Mouse (Mus musculus) neural tube, embryonic 11.5 days (tissue): ENCODE measurements around the gene Tmem135. TPM values are rescaled to one million over a fixed set of nuclear protein-coding genes. Genes with fewer than 3 reads are reported as not detected.

Source experiments
- ATAC-seq: fragments of 200-750 bp; cut with Nextera tagmentation; 2 replicates; pipeline ENCODE4 v1.8.0; 2017; ENCODE audit warnings: moderate number of reproducible peaks, mild to moderate bottlenecking, moderate TSS enrichment, moderate library complexity; ENCODE audit not compliant: insufficient read depth, low FRiP score, low TSS enrichment
- DNase-seq: peaks from one replicate; pipeline ENCODE4 v3.0.0-alpha.2; 2015; ENCODE audit warnings: low spot score
- H3K27ac ChIP-seq: fragments of 300-500 bp; sonication (generic); 2 replicates; pipeline ENCODE4 v1.5.1; 2014; ENCODE audit warnings: low read depth, mild to moderate bottlenecking, low read length
- H3K27me3 ChIP-seq: fragments of 300-500 bp; sonication (generic); 2 replicates; pipeline ENCODE4 v1.6.1; 2014; ENCODE audit warnings: mild to moderate bottlenecking, low read length, mixed read lengths; ENCODE audit not compliant: control insufficient read depth, insufficient read depth
- H3K36me3 ChIP-seq: fragments of 300-500 bp; sonication (generic); 2 replicates; pipeline ENCODE4 v1.6.1; 2014; ENCODE audit warnings: mild to moderate bottlenecking, low read length, moderate library complexity, mixed read lengths; ENCODE audit not compliant: control insufficient read depth, insufficient read depth
- H3K4me1 ChIP-seq: fragments of 300-500 bp; sonication (generic); 2 replicates; pipeline ENCODE4 v1.6.1; 2014; ENCODE audit warnings: low read length, mixed read lengths; ENCODE audit not compliant: control insufficient read depth, insufficient read depth
- H3K4me2 ChIP-seq: fragments of 300-500 bp; sonication (generic); 2 replicates; pipeline ENCODE4 v1.6.1; 2014; ENCODE audit warnings: low read depth, mild to moderate bottlenecking, moderate library complexity
- H3K4me3 ChIP-seq: fragments of 300-500 bp; sonication (generic); 2 replicates; pipeline ENCODE4 v1.5.1; 2014; ENCODE audit warnings: low read depth, low read length
- H3K9ac ChIP-seq: fragments of 300-500 bp; sonication (generic); 2 replicates; pipeline ENCODE4 v1.6.1; 2014; ENCODE audit warnings: mild to moderate bottlenecking, low read length
- H3K9me3 ChIP-seq: fragments of 300-500 bp; sonication (generic); 2 replicates; pipeline ENCODE4 v1.6.1; 2016; ENCODE audit warnings: low read length; ENCODE audit not compliant: control insufficient read depth
- WGBS: fragments of 180-500 bp; shearing (Covaris S2); extraction: QIAGEN DNeasy Blood & Tissue Kit; methylation state at CpG from one replicate; pipeline ENCODE4 v1.1.7; 2014; 5-methylcytosine and 5-hydroxymethylcytosine counted together
- polyA plus RNA-seq: library from polyadenylated mRNA; unstranded; fragments of >200 nt; fragmentation: Nextera tagmentation; extraction: Ambion mirVana; gene quantifications from 2 replicates; pipeline ENCODE4 v1.2.1, GENCODE M21; 2014

Tmem135 gene
- polyA plus RNA-seq, 1 experiment from 2014 or later: 17.9 TPM

DNA sequence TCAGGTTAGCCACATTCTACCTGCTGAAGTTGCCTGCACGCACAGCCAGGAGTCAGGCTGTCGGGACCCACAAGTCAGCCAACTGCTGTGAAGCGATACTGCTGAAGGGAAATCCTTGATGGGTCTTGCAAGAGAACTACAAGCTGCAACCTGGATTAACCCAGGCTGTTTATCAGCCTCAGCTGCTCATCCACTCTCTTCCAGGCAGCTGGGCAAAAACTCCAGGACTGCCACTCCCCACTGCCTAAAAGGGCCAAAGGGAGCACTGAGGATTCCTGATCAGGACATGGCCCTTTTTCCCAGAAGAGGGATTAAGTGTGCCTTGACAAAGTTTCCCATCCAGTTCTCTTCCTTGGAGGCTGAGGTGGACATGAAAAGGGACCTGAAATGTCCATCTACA lies 15.0 kb downstream of the Tmem135 start:
- Histone ChIP-seq H3K4me1 (no peaks in the 10 kb centered on the region), H3K27ac (no peak overlapping the region), H3K9ac (no peak overlapping the region), H3K9me3 (no peaks in the 10 kb centered on the region), H3K36me3 (no peaks in the 10 kb centered on the region), H3K4me3 (no peak overlapping the region), H3K27me3 (no peaks in the 10 kb centered on the region), H3K4me2 (no peak overlapping the region)
- ATAC-seq: no peak
- 90% methylated on average over 3 of the region's 3 CpGs for WGBS
- no peak for DNase-seq

DNA sequence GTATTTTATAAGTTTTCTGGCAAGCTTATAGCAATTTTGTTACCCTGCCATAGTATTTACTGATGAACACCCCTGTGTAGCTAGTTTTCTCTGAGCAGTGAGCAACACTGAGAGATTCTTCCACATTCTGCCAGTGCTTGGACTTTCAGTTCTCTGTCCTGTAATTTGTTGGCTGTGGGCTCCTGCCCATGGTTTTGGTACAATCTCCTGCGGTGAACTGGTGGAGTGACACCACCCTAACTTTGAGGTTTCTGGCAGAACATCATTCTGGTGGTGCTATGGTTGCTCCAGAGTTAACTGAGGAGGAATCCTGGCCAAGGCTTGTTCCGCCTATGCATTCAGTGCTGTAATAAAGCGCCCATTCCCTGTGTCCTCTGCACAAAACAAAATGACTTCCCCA lies 21.1 kb downstream of the Tmem135 start:
- Histone ChIP-seq H3K4me3 (no peak overlapping the region), H3K36me3 (no peaks in the 10 kb centered on the region), H3K4me1 (no peaks in the 10 kb centered on the region), H3K4me2 (no peak overlapping the region), H3K9ac (no peak overlapping the region), H3K9me3 (no peaks in the 10 kb centered on the region), H3K27ac (no peak overlapping the region), H3K27me3 (no peaks in the 10 kb centered on the region)
- 89% methylated on average over 3 of the region's 3 CpGs for WGBS
- DNase-seq: no peak
- ATAC-seq: no peak

DNA sequence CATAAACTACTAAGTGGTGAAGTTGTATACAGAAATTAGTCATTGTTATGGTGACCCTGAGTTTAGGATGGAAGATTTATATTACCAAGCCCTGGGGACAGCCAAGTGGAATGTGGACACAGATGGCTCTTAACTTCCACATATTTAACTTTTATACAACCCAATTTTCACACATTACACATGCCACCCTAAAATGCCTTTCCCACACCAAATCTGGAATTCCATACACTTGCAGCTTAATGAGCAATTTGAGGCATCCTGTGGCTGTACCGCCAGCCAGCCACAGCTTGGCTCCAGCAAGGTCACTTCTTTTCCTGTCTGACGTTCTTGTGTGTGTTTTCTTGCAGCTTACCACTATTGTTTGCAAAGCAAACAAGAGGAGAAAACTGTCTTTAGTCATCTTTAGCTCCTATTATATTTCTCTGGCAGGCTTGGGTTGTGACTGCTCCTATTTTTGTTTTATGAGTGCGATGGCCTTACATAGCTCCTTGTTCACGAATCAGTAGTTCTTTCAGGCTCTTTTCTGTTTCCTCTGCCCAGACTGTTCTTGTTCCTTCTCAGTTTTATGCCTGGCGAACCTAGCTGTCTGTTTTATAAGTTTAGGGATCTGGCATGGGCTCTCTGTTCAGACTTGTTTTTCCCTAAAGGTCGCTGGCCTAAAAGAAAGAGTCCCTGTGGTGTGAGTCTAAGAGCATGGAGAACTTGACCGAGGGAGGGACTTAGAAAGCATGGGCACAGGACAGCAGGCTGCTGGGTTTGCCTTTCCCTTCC lies 22.9 kb downstream of the Tmem135 start:
- Histone ChIP-seq H3K9ac (no peak overlapping the region), H3K4me3 (no peak overlapping the region), H3K36me3 (no peaks in the 10 kb centered on the region), H3K4me1 (no peaks in the 10 kb centered on the region), H3K4me2 (no peak overlapping the region), H3K9me3 (no peaks in the 10 kb centered on the region), H3K27ac (no peak overlapping the region), H3K27me3 (no peaks in the 10 kb centered on the region)
- ATAC-seq (no peak), DNase-seq (no peak)
- WGBS: 47% methylated on average over 7 of the region's 7 CpGs

DNA sequence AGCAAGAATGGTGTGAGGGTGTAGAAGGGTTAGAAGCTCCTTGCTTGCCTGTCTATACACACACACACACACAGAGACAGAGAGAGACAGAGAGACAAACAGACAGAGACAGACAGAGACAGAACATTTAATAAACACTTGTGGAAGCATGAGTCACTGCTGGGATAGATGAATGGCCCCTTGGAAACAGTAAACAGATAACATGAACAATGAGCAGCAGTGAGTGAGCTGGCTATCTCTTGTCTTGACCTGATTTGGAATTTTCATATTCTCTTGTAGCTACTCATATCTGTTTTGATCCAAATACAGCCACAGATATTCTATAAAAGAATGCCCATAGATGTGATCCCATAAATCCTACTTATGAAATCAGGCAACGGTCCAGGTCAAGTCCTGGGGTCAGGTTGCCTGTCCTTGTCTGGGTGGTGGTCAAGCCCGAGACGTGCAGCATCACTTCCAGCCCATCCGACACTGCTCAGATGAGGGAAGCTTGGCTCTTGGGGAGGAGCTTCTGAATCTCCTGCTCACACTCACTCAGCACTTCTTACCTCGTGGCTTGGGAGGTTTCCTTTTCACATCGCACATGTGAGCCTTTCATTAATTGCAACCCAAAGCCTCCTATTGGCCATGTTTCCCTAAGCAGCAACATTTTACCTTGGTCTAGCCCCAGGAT lies 32.3 kb downstream of the Tmem135 start:
- no peak overlapping the region for H3K9ac ChIP-seq
- no peaks in the 10 kb centered on the region for H3K9me3 ChIP-seq
- no peaks in the 10 kb centered on the region for H3K36me3 ChIP-seq
- H3K27ac ChIP-seq: no peak overlapping the region
- H3K27me3 ChIP-seq: no peaks in the 10 kb centered on the region
- no peak for DNase-seq
- no peak overlapping the region for H3K4me2 ChIP-seq
- no peak for ATAC-seq
- 69% methylated on average over 6 of the region's 6 CpGs for WGBS
- no peak overlapping the region for H3K4me3 ChIP-seq
- H3K4me1 ChIP-seq: no peaks in the 10 kb centered on the region

DNA sequence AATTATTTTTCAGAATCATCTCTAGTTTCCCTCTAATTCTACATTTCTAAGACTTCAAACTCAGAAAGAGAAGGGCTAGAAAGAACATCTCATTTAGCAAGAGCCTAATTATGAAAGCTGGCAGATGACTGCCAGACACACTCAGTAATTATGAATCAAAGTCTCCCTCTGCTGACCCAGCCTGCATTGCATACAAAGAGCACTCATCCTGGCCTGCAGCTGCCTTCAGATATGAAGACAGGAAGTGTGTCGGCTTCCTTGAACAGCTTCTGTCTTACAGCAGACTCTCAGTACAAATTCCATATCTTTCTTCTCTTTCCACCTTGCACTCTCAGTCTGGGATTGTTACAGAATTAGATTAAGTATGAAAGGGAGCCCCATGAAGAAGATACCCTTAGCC lies 33.1 kb downstream of the Tmem135 start:
- no peaks in the 10 kb centered on the region for H3K9me3 ChIP-seq
- no peak for DNase-seq
- no peaks in the 10 kb centered on the region for H3K27me3 ChIP-seq
- H3K4me1 ChIP-seq: no peaks in the 10 kb centered on the region
- ATAC-seq: no peak
- no peaks in the 10 kb centered on the region for H3K36me3 ChIP-seq
- H3K4me2 ChIP-seq: no peak overlapping the region
- H3K9ac ChIP-seq: no peak overlapping the region
- H3K27ac ChIP-seq: no peak overlapping the region
- 73% methylated on average over 1 of the region's 1 CpGs for WGBS
- H3K4me3 ChIP-seq: no peak overlapping the region

DNA sequence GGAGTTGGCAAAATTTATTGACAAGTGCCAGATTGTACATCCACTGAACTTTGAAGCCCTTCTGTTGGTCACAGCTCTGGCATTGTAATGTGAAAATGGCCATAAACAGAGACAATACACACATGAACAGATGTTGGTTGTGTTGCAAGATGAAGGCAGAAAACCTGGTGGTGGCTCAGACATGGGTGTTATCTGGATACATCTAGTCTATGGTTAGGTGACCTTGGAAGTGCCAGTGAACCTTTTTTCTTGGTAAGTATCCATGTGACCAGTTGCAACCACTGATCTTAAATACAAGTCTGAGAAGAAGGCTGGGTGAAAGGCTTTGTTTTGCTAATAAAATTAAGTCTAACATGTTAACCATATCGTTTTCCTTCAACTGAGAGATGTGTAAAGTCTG lies 33.9 kb downstream of the Tmem135 start:
- Histone ChIP-seq H3K4me1 (no peaks in the 10 kb centered on the region), H3K27me3 (no peaks in the 10 kb centered on the region), H3K4me3 (no peak overlapping the region), H3K27ac (no peak overlapping the region), H3K36me3 (no peaks in the 10 kb centered on the region), H3K9ac (no peak overlapping the region), H3K9me3 (no peaks in the 10 kb centered on the region), H3K4me2 (no peak overlapping the region)
- DNase-seq: no peak
- no peak for ATAC-seq
- WGBS: 93% methylated on average over 1 of the region's 1 CpGs

DNA sequence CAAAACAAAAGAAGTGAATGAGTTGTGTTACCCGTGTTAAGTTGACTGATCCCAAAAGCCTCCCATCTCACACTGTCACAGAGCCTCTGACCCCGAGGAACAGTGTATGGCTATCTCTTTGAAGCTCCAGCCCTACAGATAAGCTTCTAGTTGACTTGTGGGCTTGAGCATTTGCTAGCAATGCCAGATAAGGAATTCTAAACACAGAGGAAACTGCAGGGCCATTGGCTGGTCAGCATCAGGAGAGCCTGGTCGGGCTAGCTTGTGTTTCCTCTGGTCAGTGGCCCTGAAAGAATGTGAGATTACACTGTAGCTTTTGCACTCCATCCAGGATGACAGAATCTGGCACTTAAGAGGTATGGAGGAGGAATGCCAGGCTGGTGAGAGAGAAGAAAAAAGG lies 36.4 kb downstream of the Tmem135 start:
- Histone ChIP-seq H3K9me3 (no peaks in the 10 kb centered on the region), H3K36me3 (no peaks in the 10 kb centered on the region), H3K27ac (no peak overlapping the region), H3K4me3 (no peak overlapping the region), H3K9ac (no peak overlapping the region), H3K27me3 (no peaks in the 10 kb centered on the region), H3K4me2 (no peak overlapping the region), H3K4me1 (no peaks in the 10 kb centered on the region)
- DNase-seq (no peak), ATAC-seq (no peak)
- WGBS: 51% methylated on average over 3 of the region's 3 CpGs

DNA sequence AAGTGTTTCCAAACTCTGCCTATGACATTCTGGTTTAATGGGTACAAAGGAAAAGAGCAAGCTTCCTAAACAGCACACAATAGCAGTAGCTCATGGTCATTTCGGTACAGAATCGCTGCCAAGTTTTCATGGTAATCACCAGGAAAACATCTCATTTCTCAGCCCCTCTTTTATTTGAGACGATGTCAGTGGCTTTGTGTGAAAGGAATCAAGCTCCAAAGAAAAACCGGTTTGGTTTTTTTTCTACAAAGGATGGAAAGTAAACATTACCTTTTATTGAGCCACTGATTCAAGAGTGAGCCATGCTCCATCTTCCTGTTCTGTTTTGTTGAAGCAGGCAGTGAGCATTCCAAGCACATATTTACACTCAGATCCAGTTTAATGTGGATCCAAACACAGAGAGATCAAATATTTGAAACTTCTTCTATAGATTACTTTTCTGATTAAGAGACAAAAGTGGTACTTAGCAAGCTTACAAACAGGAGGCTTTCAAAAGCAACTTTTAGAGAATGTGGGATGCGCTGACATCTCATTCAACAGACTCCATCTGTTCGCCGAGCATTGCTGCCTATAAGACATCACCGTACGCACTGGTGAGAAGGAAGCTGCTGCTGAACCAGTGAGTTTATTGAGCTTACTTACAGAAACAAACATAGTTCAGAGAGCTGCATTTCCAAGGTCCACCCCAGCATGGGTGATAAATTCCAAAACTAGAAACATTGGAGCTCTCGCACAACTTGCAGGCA lies 38.7 kb downstream of the Tmem135 start:
- Histone ChIP-seq H3K4me3 (no peak overlapping the region), H3K9ac (no peak overlapping the region), H3K9me3 (no peaks in the 10 kb centered on the region), H3K36me3 (no peaks in the 10 kb centered on the region), H3K4me1 (no peaks in the 10 kb centered on the region), H3K27me3 (no peaks in the 10 kb centered on the region), H3K27ac (no peak overlapping the region), H3K4me2 (no peak overlapping the region)
- 82% methylated on average over 10 of the region's 10 CpGs for WGBS
- DNase-seq: no peak
- ATAC-seq: no peak
